Mouse (Mus musculus) CD4-positive naive resting alpha-beta T cell, adult 57 days (primary cell): ENCODE measurements around the gene Gm5538. TPM values are rescaled to one million over a fixed set of nuclear protein-coding genes. Genes with fewer than 3 reads are reported as not detected.

Source experiments
- total RNA-seq: library from RNA; stranded (reverse); gene quantifications from one replicate; pipeline ENCODE4 v1.2.4, GENCODE M21; 2023

Gene Gm5538
- 2.1 TPM for total RNA-seq

DNA sequence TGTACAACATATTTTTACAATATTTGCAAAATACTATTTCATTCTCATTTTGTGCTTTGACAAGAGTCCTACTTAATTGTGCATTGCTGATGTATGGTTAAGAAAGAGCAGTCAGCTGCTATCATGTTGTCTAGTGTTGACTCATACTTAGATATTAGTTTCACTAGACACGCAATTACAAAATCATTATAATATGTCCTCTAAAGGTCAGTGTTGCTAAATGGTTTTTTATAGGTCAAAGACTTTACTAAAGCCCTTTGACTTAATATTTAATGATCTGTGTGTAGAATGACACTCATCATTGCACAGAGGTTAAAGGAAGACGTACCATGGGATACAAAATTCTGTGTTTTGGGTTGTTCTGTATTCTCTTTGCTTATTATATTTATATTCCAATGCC lies at the start of gene Gm5538:
Gm5538 (plus strand) TSS at position 301 of the 400 bp plus-strand sequence.

Other genes starting within 250 kb of the Gm5538 start
- gene Gm8298, start 131.3 kb downstream of the Gm5538 start, total RNA-seq, result not detected
- not detected for gene C130079G13Rik, start 195.4 kb downstream of the Gm5538 start, total RNA-seq